Mouse (Mus musculus) left cerebral cortex, postnatal 25 days (tissue): ENCODE measurements around the gene Atpaf1. TPM values are rescaled to one million over a fixed set of nuclear protein-coding genes. Genes with fewer than 3 reads are reported as not detected.

ENCODE experiments used
- DNase-seq, 2 experiments: peaks; one replicate each; pipeline ENCODE4 v3.0.0; 2022; ENCODE audit warnings: low spot score in 2 of 2, mixed read lengths in 1 of 2
- intact Hi-C: fragments of 180-260 bp; cut with DNase I; formaldehyde crosslinking; loops from one replicate; pipeline ENCODE4 v1.15.1; 2025
- total RNA-seq, 2 experiments: library from RNA; stranded (reverse); gene quantifications; 2 replicates each; pipeline ENCODE4 v1.2.3; 2021

Atpaf1 gene
- 10 to 100 TPM; 53.1 to 63.6 TPM for total RNA-seq

GRCm38 (mm10) chr4:115784769-115785510 lies at the start of gene Atpaf1:
TSS of gene Atpaf1 (plus strand) at chr4:115784812.
- intact Hi-C loops, result loop anchor here (2.0 kb wide), 1 partner anchor 48 kb away; the partner anchor contains the start of gene Efcab14
- peak; percentile 82 to 83 for DNase-seq

- DNase-seq, result no peak
- intact Hi-C loops, result loop anchor here (5.0 kb wide), 1 partner anchor 167 kb away; no protein-coding TSS in a partner anchor
Observed at GRCm38 (mm10) chr4:115734867-115735266, 49.7 kb upstream of the Atpaf1 start.

- DNase-seq, result peak; percentile 98
- intact Hi-C loops, result loop anchor here (2.0 kb wide), 1 partner anchor 47 kb away; the partner anchor contains the start of gene Atpaf1
Observed at GRCm38 (mm10) chr4:115737551-115738041, 47.0 kb upstream of the Atpaf1 start, which contains the start of gene Efcab14. TSS of gene Efcab14 (plus strand) at chr4:115737744.

- no peak for DNase-seq
- intact Hi-C loops, result no loop called here
Observed at GRCm38 (mm10) chr4:115738481-115738985, 46.1 kb upstream of the Atpaf1 start.

- DNase-seq, result no peak
- intact Hi-C loops, result no loop called here
Observed at GRCm38 (mm10) chr4:115742658-115743057, 42.0 kb upstream of the Atpaf1 start.

GRCm38 (mm10) chr4:115743096-115743495 lies 41.5 kb upstream of the Atpaf1 start:
- intact Hi-C loops, result no loop called here
- no peak for DNase-seq

- intact Hi-C loops, result no loop called here
- no peak for DNase-seq
Observed at GRCm38 (mm10) chr4:115748181-115748580, 36.4 kb upstream of the Atpaf1 start.

GRCm38 (mm10) chr4:115749336-115749735 lies 35.3 kb upstream of the Atpaf1 start:
- intact Hi-C loops, result no loop called here
- no peak for DNase-seq

- DNase-seq, result peak in 1 of 2 experiments; percentile 6
- intact Hi-C loops, result no loop called here
Observed at GRCm38 (mm10) chr4:115754101-115754500, 30.5 kb upstream of the Atpaf1 start.

GRCm38 (mm10) chr4:115754851-115755250 lies 29.8 kb upstream of the Atpaf1 start:
- intact Hi-C loops, result no loop called here
- DNase-seq, result no peak

GRCm38 (mm10) chr4:115761206-115761605 lies 23.4 kb upstream of the Atpaf1 start:
- DNase-seq, result peak in 1 of 2 experiments; percentile 13
- intact Hi-C loops, result no loop called here

- intact Hi-C loops, result no loop called here
- no peak for DNase-seq
Observed at GRCm38 (mm10) chr4:115764581-115764980, 20.0 kb upstream of the Atpaf1 start.

GRCm38 (mm10) chr4:115767647-115768467 lies 16.8 kb upstream of the Atpaf1 start:
- DNase-seq, result no peak
- intact Hi-C loops, result no loop called here

GRCm38 (mm10) chr4:115775056-115775455 lies 9.6 kb upstream of the Atpaf1 start:
- no peak for DNase-seq
- intact Hi-C loops, result no loop called here

- no peak for DNase-seq
- intact Hi-C loops, result no loop called here
Observed at GRCm38 (mm10) chr4:115777627-115778026, 7.0 kb upstream of the Atpaf1 start.

- intact Hi-C loops, result no loop called here
- DNase-seq, result peak; percentile 29 to 50
Observed at GRCm38 (mm10) chr4:115780269-115780668, 4.3 kb upstream of the Atpaf1 start.

- intact Hi-C loops, result no loop called here
- DNase-seq, result no peak
Observed at GRCm38 (mm10) chr4:115780918-115781317, 3.7 kb upstream of the Atpaf1 start, which contains the start of gene Tex38. TSS of gene Tex38 (minus strand) at chr4:115781018.

GRCm38 (mm10) chr4:115782026-115782805 lies 2.4 kb upstream of the Atpaf1 start:
- intact Hi-C loops, result no loop called here
- no peak for DNase-seq

- intact Hi-C loops, result loop anchor here (2.0 kb wide), 1 partner anchor 49 kb away; the partner anchor contains the start of gene Efcab14
- no peak for DNase-seq
Observed at GRCm38 (mm10) chr4:115785511-115786034, 961 bp downstream of the Atpaf1 start.
